Mouse (Mus musculus): Measurements from ENCODE around the gene Lsm4.

DNA sequence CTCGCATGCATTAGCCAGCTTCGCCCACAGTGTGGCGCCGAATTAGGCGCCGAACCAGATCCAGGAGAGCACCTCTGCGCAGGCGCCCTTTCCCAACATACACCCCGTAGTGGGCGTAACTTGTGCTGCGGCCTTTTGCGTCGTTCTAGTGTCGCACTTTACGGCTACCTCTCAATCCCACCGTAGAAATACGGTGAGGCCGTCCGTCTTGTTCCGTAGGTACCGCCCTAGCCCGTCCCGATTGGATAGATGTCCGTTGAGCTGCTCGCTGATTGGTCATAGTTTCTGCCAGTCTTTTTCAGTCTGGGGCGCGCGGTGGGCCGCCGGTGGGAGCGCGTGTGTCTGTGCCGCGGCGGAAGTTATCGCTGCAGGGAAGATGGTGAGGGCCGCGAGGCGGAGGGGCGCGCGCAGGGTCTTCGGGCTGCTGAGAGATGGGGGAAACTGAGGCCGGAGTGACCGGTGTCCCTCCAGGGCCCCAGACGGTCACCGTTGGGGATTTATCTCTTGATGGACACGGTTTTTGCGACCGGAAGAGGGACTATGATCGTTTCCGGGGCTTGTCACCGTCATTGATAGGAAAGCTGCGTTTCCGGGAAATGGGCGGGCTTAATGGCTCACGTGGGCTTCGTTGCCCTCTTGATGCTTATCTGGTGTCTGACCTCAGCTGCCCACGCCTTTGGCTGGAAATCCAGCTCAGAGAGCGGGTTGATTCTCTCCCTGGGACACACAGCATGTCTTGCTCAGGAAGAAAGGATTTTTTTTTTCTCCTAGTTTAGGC lies at the start of gene Lsm4:
- TF ChIP-seq USF1 (IDR thresholded peaks at IDR 0.05; ENCODE audit: low read depth) (peak; percentile 98), CTCF (IDR thresholded peaks at IDR 0.05; ENCODE audit: control insufficient read depth, insufficient read depth, insufficient read length) (peak; percentile 72), MAX (IDR thresholded peaks at IDR 0.05) (peak; percentile 72)
